Comparison of ENCODE assay signal across 8 mouse cellular contexts in genomic region chr16:97534876-97535461, GRCm38 (mm10). TPM values are rescaled to one million over a fixed set of nuclear protein-coding genes. Genes with fewer than 3 reads are reported as not detected.
A peak's percentile ranks its signal among the peaks of the same experiment; 100 is the strongest.
DNase-seq lines count a peak whose midpoint lies in the region; ATAC-seq lines count a peak whose summit lies in the region.

No protein-coding gene starts in this region.

- intact Hi-C loops in gastrocnemius, postnatal 14 days (cut with DNase I; ENCODE audit: low total_unique reads) = no loop called here

- peak; percentile 20 for DNase-seq in cerebellum, adult 11-12 months
- DNase-seq in cerebellum, postnatal 4 days (ENCODE audit: low spot score in 2 of 2) = no peak
- peak; percentile 19 for DNase-seq in embryo, embryonic 10 days (ENCODE audit: low spot score)
- peak; percentile 53 for DNase-seq in gastrocnemius, postnatal 14 days
- peak; percentile 11 to 37 for DNase-seq in left cerebral cortex, adult 18-20 months (ENCODE audit: low spot score in 2 of 2)
- DNase-seq in lung, postnatal 14 days = peak; percentile 55
- DNase-seq in retina, embryonic 14.5 days (ENCODE audit: low spot score) = peak; percentile 44

- peak; percentile 76 for ATAC-seq in inflammation-experienced regulatory T-cells, adult 6 months

RNA-seq across cellular contexts. Expression of gene Fam3b, which starts 20.4 kb away (rescaled TPM):
- not detected for total RNA-seq in gastrocnemius, postnatal 14 days (2021)
- 1 to 10 TPM; 1.9 to 3.2 (median 2.0) TPM for polyA plus RNA-seq in inflammation-experienced regulatory T-cells, adult 6 months (2017; shearing (Covaris generic))
- total RNA-seq in left cerebral cortex, adult 18-20 months (2021) = not detected

Comparison
In these comparisons a context has a peak if more than half of its experiments do, and no peak if none do; other contexts are left out.
1. DNase-seq: peak in cerebellum, adult 11-12 months (single experiment), embryo, embryonic 10 days (single experiment), gastrocnemius, postnatal 14 days (single experiment), left cerebral cortex, adult 18-20 months (2 of 2), lung, postnatal 14 days (single experiment) and retina, embryonic 14.5 days (single experiment); none in cerebellum, postnatal 4 days (0 of 2).